Mouse (Mus musculus): Measurements from ENCODE around the gene Slc35f1.

- TF ChIP-seq EP300 (IDR thresholded peaks at IDR 0.05; ENCODE audit: low read length) (no peak), ETS1 (conservative IDR thresholded peaks at IDR 0.05; ENCODE audit: low read depth, low read length) (no peak), E2F4 (IDR thresholded peaks at IDR 0.05; ENCODE audit: insufficient replicate concordance, low read depth, low read length) (no peak), CTCF (conservative IDR thresholded peaks at IDR 0.05 in 1 of 2, IDR thresholded peaks at IDR 0.05 in 1 of 2; ENCODE audit: low read depth in 2 of 2, low read length in 2 of 2) (no peak), MYC (IDR thresholded peaks at IDR 0.05; ENCODE audit: low read depth, low read length) (no peak)
Observed at GRCm38 (mm10) chr10:53100881-53101280, 410.5 kb downstream of the Slc35f1 start.

Measured in CH12.LX (cell line).